Mouse (Mus musculus) embryonic facial prominence, embryonic 11.5 days (tissue): ENCODE data around the gene Prkag3. TPM values are rescaled to one million over a fixed set of nuclear protein-coding genes. Genes with fewer than 3 reads are reported as not detected.

ENCODE experiments used
- ATAC-seq: fragments of 200-750 bp; cut with Nextera tagmentation; replicated peaks from 2 replicates; pipeline ENCODE4 v1.8.0; 2017; ENCODE audit warnings: low read depth; ENCODE audit not compliant: insufficient number of reproducible peaks, low FRiP score, low TSS enrichment
- DNase-seq: peaks from one replicate; pipeline ENCODE4 v3.0.0-alpha.2; 2015; ENCODE audit warnings: low spot score
- H3K27ac ChIP-seq: fragments of 300-500 bp; sonication (generic); replicated peaks from 2 replicates; pipeline ENCODE4 v1.5.1; 2014; ENCODE audit warnings: mild to moderate bottlenecking, low read depth, low read length, control low read depth
- H3K27me3 ChIP-seq: fragments of 300-500 bp; sonication (generic); 2 replicates; pipeline ENCODE4 v1.6.1; 2014; ENCODE audit warnings: mild to moderate bottlenecking, low read length, moderate library complexity, mixed read lengths; ENCODE audit not compliant: control insufficient read depth, insufficient read depth
- H3K36me3 ChIP-seq: fragments of 300-500 bp; sonication (generic); replicated peaks from 2 replicates; pipeline ENCODE4 v1.6.1; 2014; ENCODE audit warnings: low read depth, mild to moderate bottlenecking, low read length, moderate library complexity, mixed read lengths; ENCODE audit not compliant: control insufficient read depth, insufficient read depth
- H3K4me1 ChIP-seq: fragments of 300-500 bp; sonication (generic); 2 replicates; pipeline ENCODE4 v1.6.1; 2014; ENCODE audit warnings: low read length, mixed read lengths; ENCODE audit not compliant: control insufficient read depth, insufficient read depth
- H3K4me2 ChIP-seq: fragments of 300-500 bp; sonication (generic); 2 replicates; pipeline ENCODE4 v1.6.1; 2014; ENCODE audit warnings: low read depth, mild to moderate bottlenecking, control low read depth, low read length, moderate library complexity
- H3K4me3 ChIP-seq: fragments of 300-500 bp; sonication (generic); 2 replicates; pipeline ENCODE4 v1.5.1; 2014; ENCODE audit warnings: low read depth, low read length, control low read depth
- H3K9ac ChIP-seq: fragments of 300-500 bp; sonication (generic); replicated peaks from 2 replicates; pipeline ENCODE4 v1.6.1; 2014; ENCODE audit warnings: mild to moderate bottlenecking, control low read depth, low read length
- H3K9me3 ChIP-seq: fragments of 300-500 bp; sonication (generic); replicated peaks from 2 replicates; pipeline ENCODE4 v1.6.1; 2016; ENCODE audit warnings: mild to moderate bottlenecking, low read length, inconsistent platforms, mixed read lengths; ENCODE audit not compliant: control insufficient read depth
- WGBS: fragments of 180-500 bp; shearing (Covaris S2); extraction: QIAGEN DNeasy Blood & Tissue Kit; methylation state at CpG from one replicate; pipeline ENCODE4 v1.1.7; 2014; 5-methylcytosine and 5-hydroxymethylcytosine counted together
- polyA plus RNA-seq: library from polyadenylated mRNA; unstranded; fragments of >200 nt; fragmentation: Nextera tagmentation; extraction: Ambion mirVana; gene quantifications from 2 replicates; pipeline ENCODE4 v1.2.1, GENCODE M21; 2014

Prkag3 gene
- polyA plus RNA-seq, 1 experiment from 2014 or later: not detected

- Histone ChIP-seq H3K9me3 (no peaks in the 10 kb centered on the region), H3K9ac (no peak overlapping the region), H3K4me3 (peak overlapping the region; percentile 5; the same call in 1 of the 2 replicates), H3K4me1 (peaks cover 8% of the 10 kb centered on the region), H3K36me3 (no peaks in the 10 kb centered on the region), H3K4me2 (no peak overlapping the region; the same call in 1 of the 2 replicates), H3K27me3 (peaks cover 56% of the 10 kb centered on the region), H3K27ac (no peak overlapping the region)
- peak; percentile 88 for DNase-seq
- ATAC-seq: peak; percentile 74
- under 1% methylated on average over 15 of the region's 15 CpGs for WGBS
Measured at GRCm38 (mm10) chr1:74773136-74773535, 24.1 kb upstream of the Prkag3 start.

DNA sequence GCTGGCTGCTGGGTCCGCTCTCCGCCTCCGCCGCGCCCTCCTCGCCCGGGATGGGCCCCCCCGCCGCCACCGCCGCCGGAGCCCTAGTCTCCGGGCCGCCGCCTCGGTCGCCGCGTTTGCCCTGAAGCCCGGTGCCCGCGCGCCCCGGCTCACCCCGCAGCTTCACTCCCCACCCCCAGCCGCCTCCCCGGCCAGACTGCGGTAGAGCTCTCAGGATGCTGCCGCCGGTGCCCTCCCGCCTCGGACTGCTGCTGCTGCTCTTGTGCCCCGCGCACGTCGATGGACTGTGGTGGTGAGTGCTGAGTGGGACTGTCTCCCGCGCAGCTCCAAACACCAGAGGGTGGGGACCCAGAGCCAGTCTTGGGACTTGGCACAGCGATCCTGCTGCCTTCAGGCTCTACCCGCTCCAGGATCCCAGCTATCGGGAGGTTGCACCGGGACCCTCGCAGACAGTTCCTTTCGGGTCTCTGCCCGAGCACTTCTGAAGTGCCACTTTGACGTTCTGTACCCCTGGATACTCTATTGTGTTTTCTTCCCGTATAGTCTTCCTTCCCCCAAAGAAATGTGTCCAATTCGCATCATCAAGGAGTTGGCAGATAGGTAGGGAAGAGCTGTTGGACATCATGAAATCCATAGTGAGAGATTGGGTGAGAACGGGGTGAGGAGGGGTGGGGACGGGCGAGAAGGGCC, 23.1 kb upstream of the Prkag3 start:
- Histone ChIP-seq H3K9ac (peak overlapping the region; percentile 7; the same call in 1 of the 2 replicates), H3K9me3 (no peaks in the 10 kb centered on the region), H3K4me3 (peak overlapping the region; percentile 45), H3K27ac (no peak overlapping the region), H3K27me3 (peaks cover 60% of the 10 kb centered on the region), H3K4me2 (peak overlapping the region; percentile 88), H3K4me1 (peaks cover 8% of the 10 kb centered on the region), H3K36me3 (no peaks in the 10 kb centered on the region)
- DNase-seq: peak; percentile 35
- ATAC-seq: no peak
- 1% methylated on average over 30 of the region's 51 CpGs for WGBS

GRCm38 (mm10) chr1:74771845-74771930, 22.7 kb upstream of the Prkag3 start, which contains the start of gene Wnt6:
Gene Wnt6, plus strand, starts transcription at chr1:74771892.
- Histone ChIP-seq H3K27me3 (peaks cover 60% of the 10 kb centered on the region), H3K4me3 (peak within 1 kb of the TSS; percentile 45), H3K4me2 (peak within 1 kb of the TSS; percentile 88), H3K9me3 (no peaks in the 10 kb centered on the region), H3K27ac (no peak within 1 kb of the TSS), H3K4me1 (peaks cover 8% of the 10 kb centered on the region), H3K36me3 (no peaks in the 10 kb centered on the region), H3K9ac (peak within 1 kb of the TSS; percentile 7)
- WGBS: no CpG with 5 or more reads among the region's 8 CpGs
- DNase-seq (no peak), ATAC-seq (no peak)

GRCm38 (mm10) chr1:74771467-74771844, 22.4 kb upstream of the Prkag3 start:
- Histone ChIP-seq H3K36me3 (no peaks in the 10 kb centered on the region), H3K27me3 (peaks cover 60% of the 10 kb centered on the region), H3K9me3 (no peaks in the 10 kb centered on the region), H3K4me3 (peak overlapping the region; percentile 45), H3K27ac (no peak overlapping the region), H3K9ac (peak overlapping the region; percentile 7), H3K4me1 (peaks cover 8% of the 10 kb centered on the region), H3K4me2 (peak overlapping the region; percentile 88)
- DNase-seq (peak; percentile 35), ATAC-seq (0 out of 2 replicates have a peak, but pooled peaks have one; percentile 30)
- WGBS: under 1% methylated on average over 15 of the region's 26 CpGs

DNA sequence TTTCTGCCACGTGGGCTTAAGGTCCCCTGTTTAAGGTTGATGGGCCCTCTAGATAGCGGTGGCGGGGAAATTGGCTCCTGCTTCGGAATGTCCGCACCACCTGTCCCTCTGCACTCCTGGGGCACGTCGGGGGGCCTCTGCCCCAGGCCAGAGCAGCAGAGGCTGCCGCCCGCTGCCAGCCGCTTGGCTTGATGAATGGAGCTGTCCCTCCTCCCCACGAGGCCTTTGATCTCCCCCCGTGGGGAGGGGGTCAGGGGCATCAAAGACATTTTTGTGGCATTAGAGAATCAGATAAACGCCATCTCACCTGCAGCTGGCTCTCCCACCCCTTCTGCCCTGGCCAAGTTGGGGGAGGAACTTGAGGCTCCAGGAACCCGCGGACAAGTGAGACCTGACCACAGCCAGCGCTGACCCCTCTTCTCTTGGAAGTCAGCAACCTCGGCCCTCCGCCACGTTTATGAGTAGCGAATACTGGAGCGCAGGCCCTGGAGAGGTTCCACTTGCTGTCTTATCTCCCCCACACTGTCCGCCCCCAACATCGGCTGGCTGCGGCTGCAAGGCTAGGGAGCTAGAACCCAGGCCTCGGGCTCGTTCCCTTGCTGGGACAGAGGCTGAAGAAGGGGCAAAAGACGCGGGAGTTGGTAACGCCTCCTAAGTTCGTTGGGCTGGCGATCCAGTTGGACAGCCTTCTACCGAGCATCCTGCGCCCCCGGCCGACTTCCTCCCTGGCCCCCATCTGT, 21.9 kb upstream of the Prkag3 start:
- peak overlapping the region; percentile 45 for H3K4me3 ChIP-seq
- H3K4me2 ChIP-seq: peak overlapping the region; percentile 88
- no peak for ATAC-seq
- H3K36me3 ChIP-seq: no peaks in the 10 kb centered on the region
- WGBS: 0% methylated on average over 35 of the region's 35 CpGs
- peaks cover 5% of the 10 kb centered on the region for H3K4me1 ChIP-seq
- no peak overlapping the region for H3K27ac ChIP-seq
- H3K27me3 ChIP-seq: peaks cover 59% of the 10 kb centered on the region
- no peak overlapping the region for H3K9ac ChIP-seq
- no peaks in the 10 kb centered on the region for H3K9me3 ChIP-seq
- DNase-seq: peak; percentile 35

DNA sequence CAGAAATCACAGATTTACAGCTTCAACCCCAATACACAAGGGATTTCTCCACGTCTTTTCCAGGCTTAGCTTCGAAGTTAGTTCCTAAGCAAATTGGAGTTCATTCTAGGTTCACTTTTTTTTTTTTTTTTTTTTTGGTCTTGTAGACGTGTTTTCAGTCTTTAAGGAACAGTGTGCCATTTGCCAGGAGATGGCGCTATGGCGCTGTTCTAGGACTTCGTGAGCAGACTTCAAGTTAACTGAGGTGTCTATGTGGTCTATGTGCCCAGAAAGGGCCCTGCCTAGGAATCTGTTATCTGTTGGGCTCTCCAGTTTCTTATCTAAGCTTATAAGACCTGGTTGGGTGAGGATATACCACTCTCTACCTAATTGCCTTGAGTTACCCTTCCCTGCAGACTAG, 14.1 kb upstream of the Prkag3 start:
- 3% methylated on average over 6 of the region's 6 CpGs for WGBS
- Histone ChIP-seq H3K4me2 (no peak overlapping the region), H3K4me3 (no peak overlapping the region), H3K27ac (no peak overlapping the region), H3K4me1 (no peaks in the 10 kb centered on the region), H3K9me3 (no peaks in the 10 kb centered on the region), H3K36me3 (no peaks in the 10 kb centered on the region), H3K9ac (no peak overlapping the region), H3K27me3 (peaks cover 4% of the 10 kb centered on the region)
- DNase-seq (peak; percentile 89), ATAC-seq (no peak)

GRCm38 (mm10) chr1:74759773-74760172, 10.8 kb upstream of the Prkag3 start:
- no peak overlapping the region for H3K4me2 ChIP-seq
- 28% methylated on average over 4 of the region's 4 CpGs for WGBS
- no peak for ATAC-seq

DNA sequence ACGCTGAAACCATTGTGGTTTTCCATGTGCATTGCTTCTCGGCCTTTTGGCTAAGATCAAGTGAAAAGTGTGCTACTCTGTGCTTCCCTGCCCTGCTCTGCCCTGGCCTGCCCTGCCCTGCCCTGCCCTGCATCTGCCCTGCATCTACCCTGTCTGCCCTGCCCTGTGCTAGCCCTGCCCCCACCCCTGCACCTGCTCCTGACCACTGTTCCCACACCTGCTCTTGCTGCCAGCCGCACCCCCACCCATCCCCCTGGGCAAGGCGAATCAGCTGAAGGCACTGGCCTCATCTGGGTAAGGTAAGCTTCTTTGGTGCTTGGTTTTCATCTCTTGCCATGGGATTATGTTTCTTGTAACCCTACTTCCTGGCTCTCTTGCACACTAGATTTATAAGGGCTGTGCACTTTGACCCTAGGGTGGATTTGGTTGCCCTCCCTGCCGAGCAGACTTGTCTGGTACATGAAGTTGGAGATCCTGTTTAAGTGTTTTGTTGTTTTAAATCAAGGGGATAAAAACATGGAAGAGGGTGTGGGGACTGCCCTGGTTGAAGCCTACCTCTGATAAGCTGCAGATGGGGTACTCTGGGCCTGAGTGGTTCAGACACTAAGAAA, 5.3 kb upstream of the Prkag3 start:
- Histone ChIP-seq H3K4me2 (no peak overlapping the region), H3K4me1 (no peaks in the 10 kb centered on the region), H3K4me3 (no peak overlapping the region), H3K9me3 (no peaks in the 10 kb centered on the region), H3K36me3 (no peaks in the 10 kb centered on the region), H3K27me3 (0 out of 2 replicates have a peak, but pooled peaks cover under 1% of the 10 kb centered on the region), H3K27ac (no peak overlapping the region), H3K9ac (no peak overlapping the region)
- no peak; the same call in 1 of the 2 replicates for ATAC-seq
- no peak for DNase-seq
- 53% methylated on average over 5 of the region's 5 CpGs for WGBS

More at GRCm38 (mm10) chr1:74759773-74760172, 10.8 kb upstream of the Prkag3 start:
- Histone ChIP-seq H3K9me3 (no peaks in the 10 kb centered on the region), H3K9ac (no peak overlapping the region), H3K27me3 (no peaks in the 10 kb centered on the region; the same call in 1 of the 2 replicates), H3K4me3 (no peak overlapping the region), H3K36me3 (no peaks in the 10 kb centered on the region), H3K27ac (no peak overlapping the region), H3K4me1 (no peaks in the 10 kb centered on the region)
- peak; percentile 78 for DNase-seq
